Mouse (Mus musculus) forebrain, embryonic 16.5 days (tissue): ENCODE data around the gene Hcn2. TPM values are rescaled to one million over a fixed set of nuclear protein-coding genes. Genes with fewer than 3 reads are reported as not detected.

Source experiments
- ATAC-seq: fragments of 200-750 bp; cut with Nextera tagmentation; 2 replicates; pipeline ENCODE4 v1.8.0; 2017; ENCODE audit warnings: mild to moderate bottlenecking, moderate library complexity
- H3K27ac ChIP-seq: fragments of 300-500 bp; sonication (generic); 2 replicates; pipeline ENCODE4 v1.5.1; 2014; ENCODE audit warnings: low read length, control low read depth
- H3K27me3 ChIP-seq: fragments of 300-500 bp; sonication (generic); replicated peaks from 2 replicates; pipeline ENCODE4 v1.6.1; 2014; ENCODE audit warnings: low read length; ENCODE audit not compliant: control insufficient read depth, insufficient read depth
- H3K36me3 ChIP-seq: fragments of 300-500 bp; sonication (generic); 2 replicates; pipeline ENCODE4 v1.6.1; 2014; ENCODE audit not compliant: control insufficient read depth, insufficient read depth
- H3K4me1 ChIP-seq: fragments of 300-500 bp; sonication (generic); replicated peaks from 2 replicates; pipeline ENCODE4 v1.6.1; 2014; ENCODE audit warnings: low read length; ENCODE audit not compliant: control insufficient read depth, insufficient read depth
- H3K4me2 ChIP-seq: fragments of 300-500 bp; sonication (generic); 2 replicates; pipeline ENCODE4 v1.6.1; 2014; ENCODE audit warnings: mild to moderate bottlenecking, low read length, control low read depth
- H3K4me3 ChIP-seq: fragments of 300-500 bp; sonication (generic); replicated peaks from 2 replicates; pipeline ENCODE4 v1.5.1; 2014; ENCODE audit warnings: mild to moderate bottlenecking, low read length, control low read depth
- H3K9ac ChIP-seq: fragments of 300-500 bp; sonication (generic); replicated peaks from 2 replicates; pipeline ENCODE4 v1.6.1; 2014; ENCODE audit warnings: low read depth, low read length, control low read depth
- H3K9me3 ChIP-seq: fragments of 300-500 bp; sonication (generic); 2 replicates; pipeline ENCODE4 v1.6.1; 2016; ENCODE audit warnings: low read length; ENCODE audit not compliant: control insufficient read depth
- WGBS: fragments of 180-500 bp; shearing (Covaris S2); extraction: QIAGEN DNeasy Blood & Tissue Kit; methylation state at CpG from one replicate; pipeline ENCODE4 v1.1.7; 2014; 5-methylcytosine and 5-hydroxymethylcytosine counted together
- polyA plus RNA-seq: library from polyadenylated mRNA; unstranded; fragments of >200 nt; fragmentation: Nextera tagmentation; extraction: Ambion mirVana; gene quantifications from 2 replicates; pipeline ENCODE4 v1.2.1, GENCODE M21; 2015

The Hcn2 gene
- polyA plus RNA-seq, 1 experiment from 2014 or later: 0.52 TPM

DNA sequence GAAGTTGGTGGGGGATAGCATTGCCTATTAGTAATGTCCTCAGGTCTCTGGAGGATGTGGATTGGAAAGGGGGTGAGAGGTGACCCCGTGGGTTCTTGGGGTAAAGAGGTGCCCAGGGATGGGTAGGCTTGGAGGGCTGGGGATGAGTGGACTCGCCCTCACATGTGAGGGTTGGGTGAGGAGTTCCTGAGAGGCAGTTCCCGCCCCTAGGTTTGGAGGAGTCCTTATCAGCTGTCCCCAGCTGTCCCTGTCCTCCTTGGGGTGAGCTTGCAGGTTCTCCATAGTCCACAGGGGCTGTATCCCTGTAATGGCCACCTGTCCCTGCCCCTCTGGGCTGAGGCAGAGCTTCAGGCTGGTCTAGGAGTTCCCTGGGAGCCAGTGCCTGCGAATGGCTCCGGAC, 10.5 kb upstream of the Hcn2 start:
- H3K4me3 ChIP-seq: peak overlapping the region; percentile 59; the same call in 1 of the 2 replicates
- H3K9me3 ChIP-seq: no peaks in the 10 kb centered on the region
- 82% methylated on average over 5 of the region's 5 CpGs for WGBS
- no peaks in the 10 kb centered on the region for H3K27me3 ChIP-seq
- peaks cover 5% of the 10 kb centered on the region for H3K36me3 ChIP-seq
- peaks cover 29% of the 10 kb centered on the region for H3K4me1 ChIP-seq
- H3K27ac ChIP-seq: no peak overlapping the region
- H3K4me2 ChIP-seq: peak overlapping the region; percentile 67
- H3K9ac ChIP-seq: peak overlapping the region; percentile 1; the same call in 1 of the 2 replicates
- ATAC-seq: no peak

DNA sequence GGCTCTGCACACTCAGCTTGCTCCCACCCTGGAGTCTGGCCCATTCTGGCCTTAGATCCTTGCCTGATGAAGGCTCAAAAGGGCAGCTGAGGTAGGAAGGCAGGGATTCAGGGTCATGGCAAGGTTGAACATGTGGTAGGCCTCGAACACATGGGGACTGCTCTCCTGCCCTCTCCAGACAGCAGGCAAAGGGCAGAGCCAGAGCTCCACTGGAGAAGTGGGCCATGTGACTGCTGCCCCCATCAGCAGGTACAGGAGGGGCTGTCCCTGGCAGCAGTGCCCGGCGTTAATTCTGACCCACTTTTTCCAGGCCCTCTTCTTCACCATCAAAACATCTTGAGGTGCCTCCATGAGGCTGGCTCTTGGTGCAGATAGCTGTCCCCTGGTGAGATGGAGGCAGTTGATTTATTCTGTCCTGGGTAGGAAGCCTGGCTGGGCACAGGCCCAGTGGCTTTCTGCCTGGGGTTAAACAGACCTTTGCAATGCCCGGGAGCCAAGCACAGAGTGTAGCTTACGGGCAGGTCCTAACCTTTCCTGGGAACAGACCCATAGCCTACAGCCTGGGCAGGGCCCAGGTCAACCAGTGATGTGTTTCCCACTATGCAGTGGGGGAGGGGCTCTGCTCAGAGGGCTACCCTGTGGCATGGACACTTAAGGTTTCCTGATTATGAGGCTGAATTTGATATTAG, 9.9 kb upstream of the Hcn2 start:
- Histone ChIP-seq H3K9me3 (no peaks in the 10 kb centered on the region), H3K27me3 (no peaks in the 10 kb centered on the region), H3K4me1 (peaks cover 29% of the 10 kb centered on the region), H3K27ac (no peak overlapping the region), H3K9ac (no peak overlapping the region), H3K4me3 (no peak overlapping the region), H3K36me3 (peaks cover 7% of the 10 kb centered on the region), H3K4me2 (peak overlapping the region; percentile 67; the same call in 1 of the 2 replicates)
- no peak for ATAC-seq
- 79% methylated on average over 5 of the region's 5 CpGs for WGBS

DNA sequence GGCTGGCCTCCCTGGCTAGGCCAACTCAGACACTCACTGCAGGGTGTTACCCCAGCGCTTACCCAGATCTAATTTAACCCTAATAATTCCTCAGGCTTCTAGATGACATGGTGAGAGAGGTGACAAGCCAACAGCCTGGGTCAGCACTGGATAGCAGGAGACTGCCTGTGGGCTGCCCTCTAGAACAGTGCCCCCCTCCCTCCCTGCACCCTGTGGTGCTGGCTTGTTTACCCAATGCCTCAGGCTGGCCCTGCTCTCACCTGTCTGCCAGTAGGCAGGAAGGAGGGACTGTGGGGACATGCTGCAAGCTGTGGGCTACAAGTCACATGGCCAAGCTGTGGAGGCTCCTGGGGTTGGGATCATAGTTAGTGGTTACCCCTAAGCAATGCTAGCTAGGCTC, 9.3 kb upstream of the Hcn2 start:
- WGBS: 83% methylated on average over 1 of the region's 1 CpGs
- H3K9me3 ChIP-seq: no peaks in the 10 kb centered on the region
- H3K4me2 ChIP-seq: peak overlapping the region; percentile 4
- no peak for ATAC-seq
- no peak overlapping the region for H3K9ac ChIP-seq
- peaks cover 29% of the 10 kb centered on the region for H3K4me1 ChIP-seq
- H3K36me3 ChIP-seq: peaks cover 7% of the 10 kb centered on the region
- H3K4me3 ChIP-seq: no peak overlapping the region
- H3K27ac ChIP-seq: no peak overlapping the region
- no peaks in the 10 kb centered on the region for H3K27me3 ChIP-seq

DNA sequence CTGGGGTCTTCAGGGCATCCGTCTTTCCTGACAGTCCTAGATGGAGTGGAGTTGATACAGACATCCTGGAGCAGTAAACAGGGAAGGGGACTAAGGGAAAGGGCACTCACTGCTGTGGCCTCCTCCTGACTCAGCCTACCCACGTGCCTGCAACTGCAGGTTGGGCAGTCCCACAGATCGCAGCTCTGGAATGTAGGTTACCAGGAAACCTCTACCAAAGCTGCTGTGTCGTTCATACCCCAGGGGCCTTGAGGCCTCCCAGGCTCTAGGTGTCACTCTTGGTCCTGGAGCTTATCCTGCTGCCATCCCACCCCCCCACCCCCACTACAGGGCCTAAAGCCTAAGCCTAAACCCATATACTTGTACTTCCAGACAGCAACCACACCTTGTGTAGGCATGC, 8.7 kb upstream of the Hcn2 start:
- H3K4me3 ChIP-seq: no peak overlapping the region
- peaks cover 29% of the 10 kb centered on the region for H3K4me1 ChIP-seq
- no peak overlapping the region for H3K9ac ChIP-seq
- no peaks in the 10 kb centered on the region for H3K27me3 ChIP-seq
- H3K9me3 ChIP-seq: no peaks in the 10 kb centered on the region
- H3K27ac ChIP-seq: no peak overlapping the region
- H3K4me2 ChIP-seq: no peak overlapping the region
- 75% methylated on average over 4 of the region's 4 CpGs for WGBS
- peaks cover 7% of the 10 kb centered on the region for H3K36me3 ChIP-seq
- ATAC-seq: no peak

DNA sequence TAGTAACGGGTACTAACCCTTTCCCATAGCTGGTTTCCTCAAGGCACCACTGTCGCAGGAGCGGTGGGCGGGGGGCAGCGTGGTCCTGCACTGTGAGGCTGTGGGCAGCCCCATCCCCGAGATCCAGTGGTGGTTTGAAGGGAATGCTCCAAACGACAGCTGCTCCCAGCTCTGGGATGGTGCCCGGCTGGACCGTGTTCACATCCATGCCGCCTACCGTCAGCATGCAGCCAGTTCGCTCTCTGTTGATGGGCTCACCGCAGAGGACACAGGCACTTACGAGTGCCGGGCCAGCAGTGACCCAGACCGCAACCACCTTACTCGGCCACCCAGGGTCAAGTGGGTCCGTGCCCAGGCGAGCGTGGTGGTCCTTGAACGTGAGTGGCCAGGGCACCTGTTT, 7.8 kb upstream of the Hcn2 start:
- Histone ChIP-seq H3K27me3 (no peaks in the 10 kb centered on the region), H3K4me2 (no peak overlapping the region), H3K36me3 (peaks cover 7% of the 10 kb centered on the region), H3K4me1 (peaks cover 28% of the 10 kb centered on the region), H3K9me3 (no peaks in the 10 kb centered on the region), H3K9ac (no peak overlapping the region), H3K4me3 (no peak overlapping the region), H3K27ac (no peak overlapping the region)
- WGBS: 90% methylated on average over 21 of the region's 21 CpGs
- ATAC-seq: no peak

DNA sequence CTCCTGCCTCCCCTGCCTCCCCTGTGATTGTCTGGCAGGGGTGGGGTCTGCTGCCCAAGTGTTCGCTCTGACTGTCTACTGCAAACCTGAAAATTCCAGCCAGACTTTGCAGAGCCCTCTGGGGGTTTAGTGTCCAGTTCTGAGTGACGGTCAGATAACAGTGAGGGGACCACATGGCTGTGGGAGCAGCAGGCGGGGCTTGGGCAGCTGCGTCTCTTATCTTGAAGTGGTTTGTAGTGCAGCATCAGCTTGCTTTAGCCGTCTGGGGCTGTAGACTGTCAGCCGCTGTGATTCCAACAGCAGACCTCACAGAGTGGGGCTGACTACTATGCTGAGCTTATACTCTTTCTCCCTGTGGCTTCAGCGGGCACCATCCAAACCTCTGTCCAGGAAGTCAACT, 7.1 kb upstream of the Hcn2 start:
- no peak for ATAC-seq
- WGBS: 90% methylated on average over 7 of the region's 7 CpGs
- H3K27ac ChIP-seq: no peak overlapping the region

DNA sequence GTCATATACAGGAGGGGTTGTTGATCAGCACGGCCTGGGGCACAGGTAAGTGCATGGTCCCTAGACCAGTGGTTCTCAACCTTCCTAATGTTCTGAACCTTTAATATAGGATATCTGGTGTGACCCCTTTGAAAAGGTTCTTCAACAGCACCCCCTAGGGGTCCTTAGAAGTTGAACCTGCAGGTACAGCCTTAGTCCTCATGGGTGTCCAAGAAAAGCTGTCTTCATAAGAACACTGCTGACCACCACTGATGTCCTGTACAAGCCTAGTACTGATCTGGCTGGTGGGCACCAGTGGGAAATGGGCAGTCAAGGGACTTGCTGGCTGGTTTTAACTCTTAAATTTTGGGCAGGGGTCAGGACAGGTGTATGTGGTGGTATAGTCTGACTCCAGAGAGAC, 4.4 kb upstream of the Hcn2 start:
- WGBS: 90% methylated on average over 1 of the region's 1 CpGs
- Histone ChIP-seq H3K27ac (no peak overlapping the region), H3K9me3 (no peaks in the 10 kb centered on the region), H3K27me3 (peaks cover 19% of the 10 kb centered on the region), H3K4me3 (no peak overlapping the region), H3K4me1 (peaks cover 9% of the 10 kb centered on the region), H3K36me3 (peaks cover 7% of the 10 kb centered on the region), H3K9ac (no peak overlapping the region), H3K4me2 (no peak overlapping the region)
- ATAC-seq: 0 out of 2 replicates have a peak, but pooled peaks have one; percentile 1

More for the DNA sequence above, 7.1 kb upstream of the Hcn2 start:
- Histone ChIP-seq H3K9me3 (no peaks in the 10 kb centered on the region), H3K4me2 (no peak overlapping the region), H3K27me3 (no peaks in the 10 kb centered on the region), H3K36me3 (peaks cover 7% of the 10 kb centered on the region), H3K4me1 (peaks cover 26% of the 10 kb centered on the region), H3K9ac (no peak overlapping the region), H3K4me3 (no peak overlapping the region)

DNA sequence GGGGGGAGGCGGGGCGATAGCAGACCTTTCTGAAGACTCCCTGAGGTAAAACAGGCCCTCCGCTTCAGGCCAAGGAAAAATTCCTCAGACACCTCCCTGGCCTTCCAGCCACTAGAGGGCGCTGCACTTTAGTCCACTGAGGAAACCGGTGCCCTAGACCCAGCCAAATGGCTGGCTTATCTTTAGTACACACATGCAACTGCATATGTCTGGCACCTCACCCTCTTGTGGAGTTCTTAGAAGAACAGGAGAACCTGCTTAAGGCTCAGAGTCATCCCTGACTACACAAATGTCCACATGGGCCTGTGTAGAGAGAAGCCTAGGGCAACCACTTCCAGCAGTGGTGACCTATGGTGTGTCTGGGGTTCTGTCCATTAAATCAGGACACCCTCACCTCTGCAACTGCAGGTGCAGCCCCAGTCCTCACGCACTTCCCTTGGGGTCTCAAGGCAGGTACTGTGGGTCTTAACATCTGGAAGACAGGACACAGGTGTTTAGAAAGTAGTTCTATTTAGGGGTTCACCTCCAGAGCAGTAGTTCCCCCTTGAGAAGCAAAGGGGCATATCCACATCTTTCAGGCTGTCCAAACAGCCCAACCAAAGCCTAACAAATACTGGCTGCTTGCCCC, 3.8 kb upstream of the Hcn2 start:
- peak; percentile 7; the same call in 1 of the 2 replicates for ATAC-seq

DNA sequence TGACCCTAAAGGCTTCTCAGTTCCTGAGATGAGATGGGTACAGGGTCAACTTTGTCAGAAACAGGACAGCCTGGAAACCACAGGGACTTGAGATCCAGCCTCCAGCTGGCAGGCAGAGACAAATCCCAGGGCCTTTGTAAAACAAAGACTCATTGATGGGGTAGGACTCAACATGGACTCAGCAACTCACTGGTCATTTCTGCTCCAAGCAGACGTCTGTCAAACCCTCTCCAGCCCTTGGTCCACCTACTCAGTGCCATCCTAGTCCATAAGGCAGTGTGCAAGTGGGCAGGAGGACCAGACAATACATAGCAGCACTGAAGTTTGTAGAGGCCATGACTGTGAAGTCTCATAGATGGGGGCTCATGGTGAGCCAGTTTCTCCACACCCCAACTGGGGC, 3.3 kb upstream of the Hcn2 start:
- 32% methylated on average over 1 of the region's 1 CpGs for WGBS
- no peak overlapping the region for H3K4me3 ChIP-seq
- H3K4me1 ChIP-seq: peaks cover 13% of the 10 kb centered on the region
- H3K9me3 ChIP-seq: no peaks in the 10 kb centered on the region
- H3K36me3 ChIP-seq: peaks cover 7% of the 10 kb centered on the region
- peaks cover 30% of the 10 kb centered on the region for H3K27me3 ChIP-seq
- H3K27ac ChIP-seq: no peak overlapping the region
- H3K9ac ChIP-seq: no peak overlapping the region
- no peak for ATAC-seq
- H3K4me2 ChIP-seq: no peak overlapping the region

More for the DNA sequence above, 3.8 kb upstream of the Hcn2 start:
- Histone ChIP-seq H3K27me3 (peaks cover 25% of the 10 kb centered on the region), H3K4me3 (no peak overlapping the region), H3K36me3 (peaks cover 7% of the 10 kb centered on the region), H3K9me3 (no peaks in the 10 kb centered on the region), H3K4me1 (peaks cover 11% of the 10 kb centered on the region), H3K27ac (no peak overlapping the region), H3K9ac (no peak overlapping the region), H3K4me2 (no peak overlapping the region)
- WGBS: 11% methylated on average over 6 of the region's 6 CpGs
